Mouse (Mus musculus) spleen, adult 18-20 months (tissue): Measurements from ENCODE around the gene Psph.

Source experiments
- DNase-seq, 2 experiments: peaks; one replicate each; pipeline ENCODE4 v3.0.0; 2022; ENCODE audit warnings: mixed read lengths in 2 of 2

Gene Psph

DNA sequence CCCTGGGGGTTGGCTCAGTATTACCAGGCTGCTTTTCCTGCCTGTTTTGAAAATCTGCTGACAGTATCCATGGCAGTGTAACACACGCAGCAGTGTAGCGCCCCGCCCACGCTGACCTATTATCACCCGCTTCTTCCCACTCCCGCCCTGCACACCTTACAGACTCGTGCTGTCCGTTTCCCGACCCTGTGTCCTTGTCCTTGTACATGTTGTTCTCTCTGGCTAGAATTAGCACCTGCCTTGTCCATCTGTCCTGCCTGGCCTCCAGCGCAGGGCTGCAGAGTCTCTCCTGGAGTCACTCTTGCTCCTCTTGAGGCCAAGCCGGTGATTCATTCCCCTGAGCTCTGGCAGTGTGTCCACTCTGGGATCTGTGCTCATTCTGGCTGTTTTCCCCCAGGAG is 56.9 kb downstream of the Psph start:
- no peak for DNase-seq

DNA sequence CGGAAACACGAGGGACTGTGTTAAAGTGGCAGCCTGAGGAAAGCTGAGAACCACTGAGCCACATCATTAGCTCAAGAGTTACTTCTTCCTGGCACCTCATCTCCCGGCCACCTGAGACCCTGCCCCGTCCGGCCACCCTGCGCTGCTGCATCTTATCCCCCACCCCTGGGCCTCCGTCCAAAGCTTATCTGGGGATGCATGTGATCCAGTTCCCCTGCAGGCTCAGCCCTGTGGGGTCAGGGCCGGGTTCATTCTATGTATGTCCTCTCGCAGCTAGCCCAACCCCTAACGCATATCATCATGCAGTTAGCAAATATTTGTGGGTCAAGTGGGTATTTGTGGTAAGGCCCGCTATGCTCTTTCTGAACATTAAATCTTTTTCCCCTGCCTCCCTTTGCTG is 58.0 kb downstream of the Psph start:
- DNase-seq: no peak

DNA sequence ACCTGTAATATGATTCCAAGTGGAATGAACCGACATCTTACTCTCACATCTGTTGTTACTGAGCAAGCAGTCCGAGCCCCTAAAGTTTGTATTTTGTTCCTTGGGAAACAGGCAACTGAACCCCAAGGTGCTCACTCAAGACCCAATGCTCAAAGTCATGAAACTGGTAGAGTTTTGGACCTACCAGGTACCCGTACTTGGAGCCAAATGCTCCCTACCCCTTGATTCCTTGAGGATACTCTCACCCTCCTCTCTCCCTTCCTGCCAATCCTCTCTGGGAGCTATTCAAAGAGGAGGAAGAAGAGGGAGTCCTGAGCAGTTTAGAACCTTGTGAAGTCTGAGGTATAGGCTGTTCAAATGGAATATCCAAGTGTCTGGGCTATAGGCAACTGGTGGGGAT is 60.5 kb downstream of the Psph start:
- DNase-seq: no peak

DNA sequence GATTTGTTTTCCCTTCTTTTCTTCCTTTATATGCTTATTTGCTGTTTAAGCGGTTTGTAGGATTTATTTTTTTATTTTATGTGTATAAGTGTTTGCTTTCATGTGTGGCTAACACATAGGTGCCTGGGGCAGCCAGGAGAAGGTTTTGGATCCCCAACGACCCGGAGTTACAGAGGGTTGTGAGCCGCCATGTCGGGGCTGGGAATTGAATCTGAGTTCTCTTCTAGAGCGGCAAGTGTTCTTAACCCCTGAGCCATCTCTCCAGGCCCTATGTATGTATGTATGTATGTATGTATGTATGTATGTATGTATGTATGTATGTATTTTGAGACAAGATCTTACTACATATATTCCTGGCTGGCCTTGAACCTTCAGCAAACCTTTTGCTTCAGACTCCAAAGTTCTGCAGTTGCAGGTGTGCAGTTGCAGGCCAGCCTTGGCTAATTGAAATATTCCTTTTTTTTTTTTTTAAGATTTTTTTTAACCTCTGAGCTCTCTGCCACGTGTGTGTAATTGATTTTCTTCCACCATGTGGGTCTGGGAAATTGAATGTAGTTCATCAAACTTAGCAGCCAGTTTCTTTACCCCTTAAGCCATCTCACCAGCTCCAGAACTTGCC is 61.4 kb downstream of the Psph start:
- DNase-seq: peak in 1 of 2 experiments; percentile 18

DNA sequence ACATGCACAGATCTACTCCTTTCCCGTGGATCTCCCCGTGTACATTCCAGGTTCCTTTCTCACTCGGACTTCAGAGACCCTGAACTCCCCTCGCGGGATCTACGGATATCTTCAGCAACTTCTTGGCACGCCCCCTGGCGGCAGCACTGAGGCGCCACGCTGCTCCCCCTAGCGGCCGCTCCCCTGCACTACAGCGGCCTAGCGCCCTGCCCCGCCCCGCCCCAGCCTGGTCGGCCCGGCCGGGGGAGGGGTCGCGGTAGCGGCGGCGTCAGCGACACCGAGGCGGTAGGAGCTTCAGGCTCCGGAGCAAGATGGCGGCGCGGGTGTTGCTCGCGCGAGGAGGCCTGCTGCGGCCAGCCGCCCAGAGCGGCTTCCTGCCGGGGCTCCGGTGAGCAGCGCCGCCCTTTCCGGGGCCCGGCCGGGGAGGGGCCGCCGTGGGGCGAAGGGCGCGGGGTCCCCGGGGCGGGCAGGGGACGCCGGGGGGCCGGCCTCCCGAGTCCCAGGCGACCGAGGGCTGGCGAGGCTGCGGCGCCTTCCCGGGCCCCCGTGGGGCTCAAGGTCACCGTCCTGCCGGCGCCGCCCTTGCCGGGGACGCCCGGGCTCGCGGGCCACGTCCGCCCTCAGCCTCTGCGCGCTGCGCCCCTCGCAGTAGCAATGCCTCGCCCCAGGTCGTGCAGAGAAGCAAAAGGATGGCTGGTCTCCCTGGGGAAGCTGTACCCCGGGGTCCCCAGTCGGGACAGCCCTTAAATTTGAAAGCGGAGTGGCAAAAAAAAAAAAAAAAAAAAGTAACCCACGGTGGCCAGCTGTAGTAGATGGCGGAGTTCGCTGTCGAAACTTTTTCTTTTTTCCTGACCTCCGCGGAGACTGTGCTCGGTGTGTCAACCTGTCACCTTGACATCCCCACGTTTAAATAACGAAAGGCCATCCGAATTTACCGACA is 62.1 kb downstream of the Psph start, which contains the start of gene Nipsnap2:
Gene Nipsnap2, plus strand, starts transcription at position 230 of the 940 bp plus-strand sequence.
- peak; percentile 87 to 95 for DNase-seq

DNA sequence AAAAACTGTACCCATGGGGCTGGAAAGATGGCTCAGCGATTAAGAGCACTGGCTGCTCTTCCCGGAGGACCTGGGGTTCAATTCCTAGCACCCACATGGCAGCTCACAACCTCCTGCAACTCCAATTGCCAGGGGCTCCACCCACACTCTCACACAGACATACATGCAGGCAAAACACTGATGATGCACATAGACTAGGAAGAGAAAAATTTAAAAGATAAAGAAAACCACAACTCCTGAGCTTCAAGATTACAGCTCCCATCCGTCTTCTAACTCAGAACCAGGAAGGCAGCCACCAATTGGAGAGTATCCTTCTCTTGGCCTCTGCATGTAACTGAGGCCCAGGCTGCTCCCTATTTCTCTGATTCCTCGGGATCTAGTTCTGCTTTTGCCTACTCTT is 63.0 kb downstream of the Psph start:
- DNase-seq: no peak

DNA sequence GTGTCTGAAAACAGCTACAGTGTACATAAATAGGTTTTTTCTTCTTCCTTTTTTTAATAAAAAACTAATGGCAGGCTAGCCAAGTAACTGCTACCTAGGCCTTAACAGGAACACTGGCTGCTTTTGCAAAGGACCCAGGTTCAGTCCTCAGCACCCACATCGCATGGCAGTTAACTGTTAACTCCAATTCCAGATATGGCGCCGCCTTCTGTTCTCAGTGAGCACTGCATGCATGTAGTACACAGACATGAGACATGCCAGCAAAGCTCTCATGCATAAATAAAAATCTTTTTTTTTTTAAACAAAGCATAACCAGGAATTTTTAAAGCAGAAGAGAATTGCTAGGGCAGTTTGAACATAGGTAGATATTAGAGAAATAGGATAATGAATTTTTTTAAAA is 67.1 kb downstream of the Psph start:
- no peak for DNase-seq

DNA sequence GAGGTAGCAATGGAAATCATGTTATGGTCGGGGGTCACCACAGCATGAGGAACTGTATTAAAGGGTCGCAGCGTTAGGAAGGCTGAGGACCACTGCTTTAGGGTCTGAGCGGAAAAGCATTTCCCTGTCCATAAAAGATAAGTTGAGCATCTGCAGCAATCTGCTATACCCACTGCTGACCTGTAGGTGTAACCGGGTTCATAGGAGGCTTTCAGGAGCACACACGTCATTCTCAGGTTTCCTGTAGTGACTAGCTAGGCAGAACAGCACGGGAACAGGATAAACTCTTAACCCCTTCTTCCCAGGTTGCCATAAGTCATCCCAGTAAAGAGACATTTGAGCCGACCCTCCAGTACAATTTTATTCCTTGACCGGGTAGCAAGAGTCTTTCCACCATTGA is 70.2 kb downstream of the Psph start:
- DNase-seq: no peak
